Mouse (Mus musculus) inflammation-experienced regulatory T-cells, adult 6 months (primary cell): Measurements from ENCODE around the gene Fus. TPM values are rescaled to one million over a fixed set of nuclear protein-coding genes. Genes with fewer than 3 reads are reported as not detected.
"Not testable (repeated sequence)": the region's sequence is repeated elsewhere in the genome, so short reads cannot be mapped to it uniquely, and the experiment has no call there.

Source experiments
- ATAC-seq: one replicate; pipeline ENCODE4 v1.8.0; 2017
- polyA plus RNA-seq, 3 experiments: library from polyadenylated mRNA; unstranded; fragments of 100-300 nt; shearing (Covaris generic); gene quantifications; one replicate each; pipeline ENCODE4 v1.2.1; 2017

The Fus gene
- polyA plus RNA-seq, 3 experiments from 2014 or later = 42.5 to 56.3 (median 52.6) TPM

GRCm38 (mm10) chr7:128006193-128006592 is 38.9 kb downstream of the Fus start:
- ATAC-seq = no peak

GRCm38 (mm10) chr7:128009715-128010340 is 42.6 kb downstream of the Fus start:
- no peak for ATAC-seq

GRCm38 (mm10) chr7:128012136-128012780 is 45.0 kb downstream of the Fus start:
- no peak for ATAC-seq

GRCm38 (mm10) chr7:128013116-128013515 is 45.9 kb downstream of the Fus start:
- no peak for ATAC-seq

GRCm38 (mm10) chr7:128016134-128016533 is 48.9 kb downstream of the Fus start:
- ATAC-seq = not testable (repeated sequence)

GRCm38 (mm10) chr7:128016650-128017049 is 49.4 kb downstream of the Fus start:
- ATAC-seq = no peak

- ATAC-seq = no peak
These were observed 51.0 kb downstream of the Fus start for GRCm38 (mm10) chr7:128018275-128018674.

- ATAC-seq = no peak
These were observed 51.9 kb downstream of the Fus start for GRCm38 (mm10) chr7:128019187-128019586.

GRCm38 (mm10) chr7:128022974-128023373 is 55.7 kb downstream of the Fus start:
- no peak for ATAC-seq

- no peak for ATAC-seq
These were observed 56.3 kb downstream of the Fus start for GRCm38 (mm10) chr7:128023565-128023964.

GRCm38 (mm10) chr7:128024364-128024763 is 57.1 kb downstream of the Fus start:
- no peak for ATAC-seq

- ATAC-seq = no peak
These were observed 57.7 kb downstream of the Fus start for GRCm38 (mm10) chr7:128024932-128025331.

- no peak for ATAC-seq
These were observed 58.1 kb downstream of the Fus start for GRCm38 (mm10) chr7:128025381-128025780.

GRCm38 (mm10) chr7:128031403-128031976 is 64.2 kb downstream of the Fus start:
- ATAC-seq = no peak

- no peak for ATAC-seq
These were observed 65.2 kb downstream of the Fus start for GRCm38 (mm10) chr7:128032290-128032988.

- no peak for ATAC-seq
These were observed 65.7 kb downstream of the Fus start for GRCm38 (mm10) chr7:128032989-128033293.

GRCm38 (mm10) chr7:128033616-128034015 is 66.4 kb downstream of the Fus start:
- ATAC-seq = no peak

Other genes starting within 250 kb of the Fus start
- not detected for gene Ctf2, start 235.3 kb upstream of the Fus start, polyA plus RNA-seq
- gene Fbxl19, start 222.9 kb upstream of the Fus start, polyA plus RNA-seq = under 1 TPM; 0.31 to 0.87 (median 0.84) TPM
- gene Orai3, start 197.6 kb upstream of the Fus start, polyA plus RNA-seq = 10 to 100 TPM; 11.3 to 14.3 (median 14.2) TPM
- 1 to 10 TPM; 3.9 to 7.9 (median 6.8) TPM for gene Setd1a, start 190.8 kb upstream of the Fus start, polyA plus RNA-seq
- not detected for gene Gm49388, start 181.8 kb upstream of the Fus start, polyA plus RNA-seq
- gene Hsd3b7, start 166.9 kb upstream of the Fus start, polyA plus RNA-seq = 1 to 10 TPM; 3.6 to 5.5 (median 5.2) TPM
- gene Stx4a, start 143.2 kb upstream of the Fus start, polyA plus RNA-seq = 10 to 100 TPM; 38.1 to 69.3 (median 57.4) TPM
- under 1 TPM in 1 of 3 experiments, not detected in 2; 0.09 TPM for gene Stx1b, start 142.9 kb upstream of the Fus start, polyA plus RNA-seq
- gene Zfp646, start 91.2 kb upstream of the Fus start, polyA plus RNA-seq = 10 to 100 TPM; 17.4 to 29.8 (median 23.1) TPM
- 10 to 100 TPM in 2 of 3 experiments, 1 to 10 TPM in 1; 8.6 to 11.1 (median 10.7) TPM for gene Zfp668, start 90.6 kb upstream of the Fus start, polyA plus RNA-seq
- gene Prss53, start 76.5 kb upstream of the Fus start, polyA plus RNA-seq = under 1 TPM in 2 of 3 experiments, not detected in 1; 0.54 TPM
- gene Gm21974, start 72.0 kb upstream of the Fus start, polyA plus RNA-seq = not detected
- gene Vkorc1, start 71.8 kb upstream of the Fus start, polyA plus RNA-seq = 10 to 100 TPM; 22.2 to 56.5 (median 56.1) TPM
- gene Bckdk, start 63.4 kb upstream of the Fus start, polyA plus RNA-seq = 10 to 100 TPM; 64.4 to 75.5 (median 66.0) TPM
- 10 to 100 TPM; 18.5 to 41.8 (median 34.5) TPM for gene Kat8, start 54.9 kb upstream of the Fus start, polyA plus RNA-seq
- gene Prss8, start 37.4 kb upstream of the Fus start, polyA plus RNA-seq = not detected
- 1 to 10 TPM; 1.5 to 3.7 (median 3.0) TPM for gene Prss36, start 20.7 kb upstream of the Fus start, polyA plus RNA-seq
- gene Pycard, start 26.4 kb downstream of the Fus start, polyA plus RNA-seq = 100 to 1,000 TPM; 229 to 406 (median 231) TPM
- gene Trim72, start 36.5 kb downstream of the Fus start, polyA plus RNA-seq = not detected
- 1 to 10 TPM in 2 of 3 experiments, under 1 TPM in 1; 0.09 to 1.2 (median 1.1) TPM for gene Itgam, start 95.2 kb downstream of the Fus start, polyA plus RNA-seq
- gene Gm49368, start 95.2 kb downstream of the Fus start, polyA plus RNA-seq = under 1 TPM in 1 of 3 experiments, not detected in 2; 0.87 TPM
- 1 to 10 TPM in 1 of 3 experiments, not detected in 2; 1.1 TPM for gene Itgax, start 162.1 kb downstream of the Fus start, polyA plus RNA-seq
- 1 to 10 TPM in 1 of 3 experiments, not detected in 2; 1.0 TPM for gene Itgad, start 186.9 kb downstream of the Fus start, polyA plus RNA-seq
- 1 to 10 TPM in 1 of 3 experiments, not detected in 2; 1.5 TPM for gene Cox6a2, start 238.9 kb downstream of the Fus start, polyA plus RNA-seq